Mouse (Mus musculus) large intestine, adult 2 months (tissue): Measurements from ENCODE around the gene Zfp697. TPM values are rescaled to one million over a fixed set of nuclear protein-coding genes. Genes with fewer than 3 reads are reported as not detected.
"Not testable (repeated sequence)": the region's sequence is repeated elsewhere in the genome, so short reads cannot be mapped to it uniquely, and the experiment has no call there.

Experiments used
- DNase-seq: peaks from one replicate; pipeline ENCODE4 v3.0.0-alpha.2; 2012; ENCODE audit warnings: low read depth, low spot score
- WGBS: fragments of 180-500 bp; shearing (Covaris S2); methylation state at CpG from one replicate; pipeline ENCODE4 v1.1.7; 2018; 5-methylcytosine and 5-hydroxymethylcytosine counted together
- polyA plus RNA-seq: library from polyadenylated mRNA; depleted of rRNA; stranded (reverse); fragments of >200 nt; gene quantifications from 2 replicates; pipeline ENCODE4 v1.2.3, GENCODE M21; 2012

The Zfp697 gene
- polyA plus RNA-seq, 1 experiment, result 1.0 TPM

DNA sequence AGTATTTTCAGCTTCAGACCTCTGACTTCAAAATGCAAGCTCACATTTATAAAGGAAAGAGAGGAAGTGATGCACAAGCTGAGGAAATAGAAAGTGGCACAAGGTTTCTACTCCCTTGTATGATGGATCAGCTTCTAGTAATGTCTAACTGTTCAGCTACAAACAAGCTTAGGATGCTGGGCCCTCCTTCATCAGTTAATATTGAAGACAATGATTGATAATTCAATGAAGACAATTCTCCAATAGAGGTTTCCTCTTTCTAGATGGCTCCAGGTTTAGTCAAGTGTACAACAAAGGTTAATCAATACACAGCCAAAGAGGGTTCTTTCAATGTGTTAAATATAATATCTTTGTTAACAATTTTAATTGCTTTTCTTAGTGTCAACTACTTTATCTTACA, 206.4 kb downstream of the Zfp697 start, which contains the start of gene Gm10681:
Gene Gm10681, minus strand, starts transcription at position 101 of the 400 bp plus-strand sequence.
- DNase-seq, result no peak

- DNase-seq, result not testable (repeated sequence)
These were observed 231.3 kb downstream of the Zfp697 start for GRCm38 (mm10) chr3:98613540-98613939.

DNA sequence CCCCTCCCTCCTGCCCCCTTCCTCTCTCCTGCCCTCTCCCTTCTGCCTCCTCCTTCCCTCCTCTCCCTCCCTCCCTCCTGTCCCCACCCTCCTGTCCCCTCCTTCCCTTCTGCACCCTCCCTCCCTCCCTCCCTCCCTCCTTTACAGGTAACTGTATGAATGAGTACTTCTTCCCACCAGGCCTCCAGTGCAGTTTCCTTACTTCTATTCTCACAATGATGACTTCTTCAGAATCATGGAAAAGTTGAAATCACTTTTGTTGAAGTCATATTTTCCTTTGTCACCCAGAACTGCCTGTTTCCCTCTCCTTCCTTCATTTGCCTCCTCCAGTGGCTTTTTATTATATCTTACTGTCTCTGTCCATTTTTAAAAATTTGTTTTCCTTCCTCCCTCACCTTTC, 231.7 kb downstream of the Zfp697 start:
- no peak for DNase-seq

DNA sequence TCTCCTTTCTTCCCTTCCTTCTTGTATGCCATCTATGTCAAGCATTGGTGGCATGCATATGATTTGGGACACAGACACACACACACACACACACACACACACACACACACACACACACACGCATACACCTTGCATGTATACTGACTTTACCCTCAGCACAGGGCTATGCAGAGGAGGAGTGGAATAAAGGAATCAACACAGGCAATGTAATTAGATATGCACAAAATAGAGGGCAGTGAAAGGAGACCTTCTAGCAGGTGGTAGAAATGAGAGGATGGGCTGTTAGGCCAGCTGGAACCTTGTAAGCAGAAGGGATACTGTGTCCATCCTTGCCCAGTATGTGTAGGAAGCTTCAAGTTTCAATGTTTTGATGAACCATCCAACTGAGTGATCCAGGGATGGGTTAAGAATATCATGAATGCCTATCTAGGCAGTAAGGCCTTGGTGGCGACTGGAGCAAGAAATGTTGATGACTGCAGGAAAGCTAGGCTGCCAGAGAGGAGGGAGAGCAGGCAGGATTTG, 232.2 kb downstream of the Zfp697 start:
- not testable (repeated sequence) for DNase-seq
- 79% methylated on average over 2 of the region's 2 CpGs for WGBS

DNA sequence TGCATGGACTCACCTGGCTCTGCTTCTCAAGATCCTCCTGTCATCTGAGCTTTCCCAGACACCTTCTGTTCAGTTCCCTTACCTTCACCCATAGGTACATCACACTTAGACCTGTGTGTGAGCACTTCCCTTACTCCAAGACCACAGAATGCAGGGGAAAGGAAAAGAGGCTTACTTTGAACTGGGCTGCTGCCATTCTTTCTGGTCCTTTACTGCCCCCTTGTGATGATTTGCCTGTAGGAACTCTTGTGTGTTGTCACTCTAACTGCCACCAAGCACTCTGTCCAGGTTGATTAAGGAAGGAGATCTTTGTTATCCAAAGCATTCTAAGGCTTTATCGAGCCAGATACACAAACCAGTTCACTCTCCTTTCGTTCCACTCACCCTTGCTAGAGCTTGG, 234.0 kb downstream of the Zfp697 start:
- WGBS, result 36% methylated on average over 2 of the region's 2 CpGs
- not testable (repeated sequence) for DNase-seq

DNA sequence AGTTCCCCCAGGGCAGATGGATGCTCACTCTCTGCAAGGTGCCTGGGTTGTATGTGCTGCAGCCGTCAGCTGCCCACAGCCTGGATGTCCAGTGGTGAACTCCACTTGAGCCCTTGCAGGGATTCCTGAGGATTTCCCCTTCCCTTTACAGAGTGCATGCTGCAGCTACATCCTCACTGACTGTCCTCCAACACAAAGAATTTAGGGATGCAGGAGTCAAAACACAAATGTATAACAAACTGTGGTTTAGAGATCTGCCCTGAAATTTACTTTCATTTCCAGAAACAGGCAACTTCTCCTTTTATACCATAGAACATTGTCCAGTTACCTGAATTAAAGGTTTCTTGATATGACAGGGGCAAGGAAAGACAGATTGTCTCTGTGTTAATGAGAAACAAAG, 234.5 kb downstream of the Zfp697 start:
- WGBS, result 82% methylated on average over 1 of the region's 1 CpGs
- DNase-seq, result not testable (repeated sequence)

DNA sequence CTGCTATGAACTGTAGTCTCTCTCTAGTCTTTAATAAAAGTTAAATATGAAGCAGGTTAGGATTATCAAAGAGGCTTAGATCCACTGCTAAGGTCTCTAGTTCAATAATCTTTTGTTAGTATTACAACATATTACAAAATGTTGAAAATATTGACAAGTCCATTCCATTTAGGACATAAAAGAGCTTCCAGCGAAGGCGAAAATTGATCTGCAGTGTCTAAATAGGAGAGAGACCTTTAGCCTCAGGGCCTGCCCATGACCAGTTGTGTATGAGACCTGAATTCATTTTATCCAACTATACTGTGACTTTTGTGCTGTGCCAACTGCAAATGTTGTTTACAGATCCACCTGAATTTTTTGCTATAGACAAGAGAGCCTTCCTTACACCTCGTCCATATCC, 247.4 kb downstream of the Zfp697 start:
- 87% methylated on average over 3 of the region's 3 CpGs for WGBS
- no peak for DNase-seq

DNA sequence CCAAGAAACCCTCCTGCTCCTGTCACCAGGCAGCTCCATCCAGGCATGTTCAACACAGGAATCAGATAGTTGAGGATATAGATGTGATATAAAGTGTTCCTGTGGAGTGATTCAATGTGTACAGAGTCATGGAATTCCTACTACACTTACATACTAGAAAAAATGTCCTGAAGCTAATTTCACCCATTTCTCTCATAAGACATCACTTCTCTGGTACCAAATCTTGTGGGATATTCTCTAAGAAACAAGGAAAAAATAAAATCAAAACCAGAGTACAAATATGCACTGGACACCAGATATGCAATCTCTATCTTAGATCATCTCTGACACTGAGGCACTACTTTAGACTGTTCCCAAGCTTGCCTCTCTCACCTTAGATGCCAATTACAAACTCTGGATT, 247.9 kb downstream of the Zfp697 start, which contains the start of gene Hsd3b5:
Gene Hsd3b5, minus strand, starts transcription at position 101 of the 400 bp plus-strand sequence.
- no peak for DNase-seq

DNA sequence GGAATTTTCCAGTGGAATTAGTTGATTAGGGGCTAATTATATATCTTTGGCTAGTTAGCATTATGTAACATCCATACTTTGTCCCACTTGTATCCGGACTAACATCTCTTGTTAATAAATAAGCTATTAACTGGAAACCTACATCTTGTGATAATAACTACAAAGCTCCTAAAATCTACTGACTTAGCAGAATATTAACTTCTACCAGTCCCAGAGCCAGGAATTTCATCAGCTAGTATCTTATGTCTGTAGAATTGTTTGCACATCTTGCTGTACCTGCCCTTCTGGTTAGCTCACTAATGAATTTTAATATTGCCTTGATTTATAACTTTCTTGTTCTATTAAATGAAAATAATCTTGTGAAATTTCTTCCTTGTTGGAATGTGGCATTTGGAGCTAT, 252.9 kb downstream of the Zfp697 start:
- WGBS, result 40% methylated on average over 1 of the region's 1 CpGs

DNA sequence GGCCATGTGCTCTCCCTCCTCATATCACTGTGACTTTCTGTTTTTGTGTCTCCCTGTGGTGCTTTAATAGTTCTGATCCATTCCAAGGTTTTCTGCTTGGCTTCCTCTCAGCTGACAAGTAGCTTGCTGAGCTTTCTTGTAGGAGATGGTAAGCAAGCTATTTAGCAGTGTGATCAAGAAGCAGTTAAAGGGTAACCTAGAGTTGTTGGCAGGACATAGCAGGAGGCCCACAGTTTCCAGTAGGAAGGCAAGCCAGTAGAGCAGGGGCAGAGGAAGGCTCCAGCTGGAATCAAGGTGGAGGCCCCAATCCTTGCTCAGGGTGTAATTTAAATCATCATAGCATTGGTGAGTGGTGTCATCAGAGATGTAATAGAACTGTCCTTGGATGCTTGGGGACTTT, 298.5 kb downstream of the Zfp697 start:
- no peak for DNase-seq

More for the DNA sequence above, 252.9 kb downstream of the Zfp697 start:
- DNase-seq, result no peak

DNA sequence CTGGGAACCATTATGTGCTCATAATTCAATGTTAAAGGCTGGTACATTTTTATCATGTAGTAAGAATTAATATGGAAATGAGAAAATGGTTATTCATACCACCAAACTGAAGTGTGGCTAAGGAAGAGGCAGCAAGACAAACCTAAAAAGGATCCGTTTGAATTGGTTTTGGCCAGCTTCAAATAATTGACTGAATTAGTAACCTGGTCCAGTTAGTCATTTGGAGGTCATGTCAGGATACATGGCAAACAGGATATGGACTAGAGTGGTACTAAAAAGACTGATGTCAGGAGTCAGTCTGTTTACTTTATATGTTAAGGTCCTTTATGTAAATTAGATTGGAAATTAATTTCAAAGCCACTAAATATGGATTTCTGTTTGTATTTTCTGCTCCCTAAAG, 300.1 kb downstream of the Zfp697 start:
- WGBS, result 61% methylated on average over 1 of the region's 1 CpGs
- no peak for DNase-seq

GRCm38 (mm10) chr3:98720740-98721139, 338.5 kb downstream of the Zfp697 start:
- DNase-seq, result no peak

DNA sequence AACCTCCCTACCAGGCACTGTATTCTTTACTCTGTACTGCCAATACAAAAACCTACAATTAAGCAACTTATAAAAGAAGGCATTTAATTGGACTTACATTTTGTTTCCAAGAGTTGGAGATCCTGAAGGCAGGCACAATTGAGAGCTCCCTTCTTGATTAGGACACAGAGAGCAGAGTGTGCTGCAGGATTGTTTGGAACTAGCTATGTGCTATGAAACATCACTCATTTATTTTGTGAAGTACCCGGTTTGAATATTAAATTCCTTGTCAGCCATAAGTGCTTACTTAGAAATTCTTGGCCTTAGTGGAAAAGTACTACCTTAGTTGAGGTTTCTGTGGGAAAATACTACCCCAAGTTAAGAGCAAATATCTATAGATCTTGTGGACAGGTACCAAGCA, 342.1 kb downstream of the Zfp697 start, which contains the start of gene Hsd3b2:
Gene Hsd3b2, minus strand, starts transcription at position 168 of the 400 bp plus-strand sequence.
- no peak for DNase-seq
- WGBS, result 82% methylated on average over 1 of the region's 1 CpGs

- DNase-seq, result no peak
- WGBS, result 85% methylated on average over 2 of the region's 2 CpGs
These were observed 344.0 kb downstream of the Zfp697 start for GRCm38 (mm10) chr3:98726281-98726680.

DNA sequence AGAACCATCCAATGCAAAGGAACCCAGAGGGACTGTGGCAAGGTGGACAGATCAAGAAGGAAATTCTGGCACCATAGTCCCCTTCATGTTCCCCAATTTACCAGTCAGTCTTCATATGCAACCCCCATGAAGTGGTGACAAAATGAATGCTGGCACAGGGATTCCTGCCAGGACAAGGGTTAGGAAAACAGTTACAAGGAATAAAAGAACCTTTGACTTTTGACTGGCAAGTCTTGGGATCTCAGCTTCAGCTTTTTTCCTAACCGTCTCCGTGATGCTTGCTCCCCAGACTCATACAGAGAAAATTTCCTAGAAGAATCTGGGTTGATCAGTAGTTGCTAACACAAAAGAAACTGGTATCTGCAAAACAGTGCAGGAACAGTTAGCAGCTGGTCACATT, 351.5 kb downstream of the Zfp697 start:
- WGBS, result 41% methylated on average over 2 of the region's 2 CpGs
- no peak for DNase-seq

DNA sequence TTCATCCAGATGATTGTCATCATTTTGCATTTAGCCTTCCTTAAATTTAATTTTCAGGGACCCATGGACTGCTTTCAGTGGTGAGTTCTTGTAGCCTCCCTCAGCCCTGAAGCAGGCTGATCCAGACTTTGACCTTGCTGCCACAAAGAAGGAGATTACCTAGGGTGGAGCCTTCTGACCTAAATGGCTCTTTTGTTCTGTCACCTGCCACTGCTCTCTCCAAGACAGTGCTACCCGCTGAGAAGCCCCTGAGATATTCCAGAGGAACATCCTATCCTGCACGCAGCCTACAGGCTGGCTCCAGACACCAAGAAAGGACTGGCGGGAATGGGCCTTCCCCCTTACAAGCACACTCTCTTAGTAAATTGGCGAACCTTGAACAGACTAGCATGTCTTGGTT, 352.1 kb downstream of the Zfp697 start:
- WGBS, result 32% methylated on average over 4 of the region's 4 CpGs
- DNase-seq, result peak; percentile 21

GRCm38 (mm10) chr3:98741043-98741442, 358.8 kb downstream of the Zfp697 start:
- 56% methylated on average over 1 of the region's 1 CpGs for WGBS
- DNase-seq, result not testable (repeated sequence)

DNA sequence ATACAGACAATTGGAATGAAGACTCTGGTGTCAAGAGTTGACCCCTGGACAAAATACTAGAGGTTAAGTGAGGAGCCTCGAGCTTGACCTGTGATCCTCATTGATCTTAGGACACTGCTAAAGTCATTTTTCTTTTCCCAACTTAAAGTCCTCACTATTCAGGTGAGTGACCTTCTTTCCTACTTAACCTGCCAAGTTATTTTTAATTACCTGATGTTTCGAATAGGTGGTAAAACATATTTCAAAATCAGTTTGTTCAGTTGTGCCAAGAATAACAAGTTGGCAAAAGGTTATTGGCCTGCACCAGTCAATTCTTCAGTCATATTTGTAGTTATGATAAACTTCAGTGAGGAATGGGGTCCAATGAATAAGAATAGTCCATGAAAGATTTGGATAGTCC, 369.9 kb downstream of the Zfp697 start:
- 61% methylated on average over 2 of the region's 2 CpGs for WGBS
- no peak for DNase-seq

DNA sequence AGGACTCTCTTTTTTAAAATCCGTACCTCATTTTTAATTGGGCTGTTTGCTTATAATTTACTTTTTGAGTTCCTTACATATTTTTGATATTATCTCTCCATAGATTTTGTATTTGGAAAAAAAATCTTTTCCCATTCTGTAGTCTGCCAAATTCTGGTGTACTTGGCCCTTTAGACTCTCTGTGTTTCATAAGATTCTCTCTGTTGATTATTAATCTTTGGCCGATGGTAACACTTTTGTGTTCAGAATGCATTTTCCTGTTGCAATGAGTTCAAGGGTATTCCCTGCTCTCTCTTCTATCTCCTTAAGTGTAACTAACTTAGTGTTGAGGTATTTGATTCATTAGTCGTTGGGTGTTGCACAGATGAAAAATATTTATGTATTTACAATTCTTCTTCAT, 374.6 kb downstream of the Zfp697 start:
- no peak for DNase-seq
- WGBS, result 72% methylated on average over 3 of the region's 3 CpGs

GRCm38 (mm10) chr3:98764155-98764554, 381.9 kb downstream of the Zfp697 start:
- DNase-seq, result no peak

DNA sequence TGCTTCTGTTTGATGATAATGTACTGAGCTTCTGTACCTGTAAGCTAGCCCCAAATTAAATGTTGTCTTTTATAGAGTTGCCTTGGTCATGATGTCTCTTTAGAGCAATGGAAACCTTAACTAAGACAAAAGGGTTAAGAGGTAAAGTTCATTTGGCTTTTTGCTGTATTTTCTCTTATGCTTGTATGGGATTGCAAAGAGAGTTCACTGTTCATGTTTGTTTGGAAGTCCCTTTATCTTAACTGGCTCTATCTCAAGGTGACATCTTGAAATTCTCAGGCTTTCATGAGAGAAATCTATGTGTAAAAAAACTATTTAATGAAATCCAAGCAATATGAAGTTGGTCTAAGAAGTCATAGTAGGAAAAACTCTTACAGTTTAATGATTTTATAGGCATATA, 398.7 kb downstream of the Zfp697 start:
- DNase-seq, result no peak

DNA sequence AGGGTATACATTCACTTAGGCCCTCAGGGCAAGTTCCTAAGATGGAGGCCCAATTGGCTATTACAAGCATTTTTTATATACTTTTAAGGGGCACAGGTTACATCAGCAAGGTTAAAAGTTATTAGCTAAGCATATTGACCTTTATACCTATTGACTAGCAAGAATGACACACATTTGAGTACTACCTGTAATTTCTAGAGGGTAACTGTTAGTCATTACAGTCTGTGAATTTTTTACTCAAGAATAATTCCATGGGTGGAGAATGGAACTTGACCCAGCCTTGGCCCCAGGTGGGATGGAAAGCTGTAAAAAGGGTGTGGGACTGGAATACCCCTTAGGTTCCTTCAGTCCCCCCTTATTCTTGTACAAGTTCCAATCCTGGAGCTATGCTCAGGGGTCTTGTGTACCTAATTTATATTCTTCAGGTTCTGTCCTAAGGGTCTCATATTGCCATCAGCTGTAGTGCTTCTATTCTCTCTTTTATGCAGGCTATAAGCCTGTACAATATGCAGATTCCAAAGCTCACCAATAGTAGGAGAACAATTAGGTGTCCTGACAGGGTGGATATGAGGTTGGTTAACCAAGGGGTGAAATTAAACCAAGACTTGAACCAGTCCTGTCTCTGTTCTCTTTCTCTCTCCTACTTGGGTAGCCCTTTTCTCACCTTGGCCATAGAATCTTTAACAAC, 400.1 kb downstream of the Zfp697 start:
- DNase-seq, result no peak
